ENCODE assay signal across 29 mouse cellular contexts in genomic region chr11:90132579-90132978, GRCm38 (mm10). TPM values are rescaled to one million over a fixed set of nuclear protein-coding genes. Genes with fewer than 3 reads are reported as not detected.
A peak's percentile ranks its signal among the peaks of the same experiment; 100 is the strongest.
DNase-seq lines count a peak whose midpoint lies in the region; ATAC-seq lines count a peak whose summit lies in the region.
"Had no signal": no experiment of that assay in that cellular context is flagged by ENCODE, and none has a peak within 500 bp of the region (broad histone marks: within the 10 kb centered on the region; RNA-seq: fewer than 3 reads in every experiment).

No protein-coding gene starts in this region.

- DNase-seq in adrenal gland, postnatal 14 days = peak; percentile 44
- DNase-seq in adrenal gland, postnatal 4 days (ENCODE audit: low spot score in 2 of 2) = no peak
- DNase-seq in liver = no peak
- DNase-seq in fat pad, adult 2 months (ENCODE audit: extremely low read depth, low read depth, low spot score) = peak; percentile 55
- peak; percentile 53 for DNase-seq in lung, postnatal 36 days
- no peak for DNase-seq in right cerebral cortex, postnatal 10 days (ENCODE audit: low spot score in 2 of 2)
- DNase-seq in frontal cortex, postnatal 25 days (ENCODE audit: low spot score in 2 of 2) = no peak
- DNase-seq: B cell, adult 2 months; cerebellum, adult 18-20 months; cerebellum, postnatal 14 days; gastrocnemius, adult 2 months; kidney, adult 9 months; kidney, postnatal 14 days; layer of hippocampus, postnatal 36 days; thymus, adult 2 months; thymus, postnatal 4 days had no signal

- H3K9me3 ChIP-seq in liver, embryonic 16.5 days (replicated peaks; ENCODE audit: control insufficient read depth, low read length) = no peaks in the 10 kb centered on the region
- H3K9me3 ChIP-seq: forebrain, embryonic 12.5 days had no signal

- H3K4me1 ChIP-seq in liver, embryonic 16.5 days (ENCODE audit: control insufficient read depth, low read depth, low read length) = no peaks in the 10 kb centered on the region

- H3K36me3 ChIP-seq in liver, embryonic 16.5 days (ENCODE audit: control insufficient read depth, insufficient read depth) = no peaks in the 10 kb centered on the region
- H3K36me3 ChIP-seq: forebrain, embryonic 12.5 days; G1E had no signal

- ATAC-seq in liver, embryonic 16.5 days (ENCODE audit: low read depth) = peak; percentile 39; the same call in 1 of the 2 replicates
- ATAC-seq: hindbrain, postnatal 0 days; intestine, embryonic 16.5 days; Patski had no signal

- 42% methylated on average over 5 of the region's 5 CpGs for WGBS in liver, embryonic 16.5 days (ENCODE audit: insufficient replicate concordance)

- no peak overlapping the region for H3K27ac ChIP-seq in liver, embryonic 16.5 days (ENCODE audit: low read length)
- H3K27ac ChIP-seq: forebrain, embryonic 12.5 days; gastrocnemius, adult 2 months; heart, adult 2 months; hindbrain, postnatal 0 days; layer of hippocampus, adult 2 months; liver, embryonic 14.5 days; macrophage; stomach, postnatal 0 days had no signal

- H3K4me2 ChIP-seq in liver, embryonic 16.5 days (ENCODE audit: low read depth, low read length) = no peak overlapping the region
- H3K4me2 ChIP-seq: forebrain, embryonic 12.5 days; midbrain, embryonic 11.5 days had no signal

- H3K4me3 ChIP-seq in liver, embryonic 16.5 days (ENCODE audit: low read depth, low read length) = no peak overlapping the region
- H3K4me3 ChIP-seq: forebrain, embryonic 12.5 days; gastrocnemius, adult 2 months; heart, adult 2 months; layer of hippocampus, adult 2 months had no signal

- no peaks in the 10 kb centered on the region for H3K27me3 ChIP-seq in liver, embryonic 16.5 days (ENCODE audit: control insufficient read depth, insufficient read depth, low read depth, low read length)
- H3K27me3 ChIP-seq: CH12.LX had no signal

- no peak overlapping the region for H3K9ac ChIP-seq in liver, embryonic 16.5 days (ENCODE audit: low read depth, low read length)
- H3K9ac ChIP-seq: forebrain, embryonic 12.5 days; liver, embryonic 14.5 days had no signal

RNA-seq across cellular contexts. Expression of gene Gm45716, which starts 54.9 kb away (rescaled TPM):
- 2.9 and 3.5 TPM in 2 replicates for total RNA-seq in adrenal gland, postnatal 14 days (2021)
- 1 to 10 TPM; 3.9 to 4.9 TPM for total RNA-seq in adrenal gland, postnatal 4 days (2021)
- polyA plus RNA-seq in liver, embryonic 16.5 days (2015; fragmentation: Nextera tagmentation; extraction: Ambion mirVana) = 3.8 TPM in 2 replicates

Comparison
In these comparisons a context has a peak if more than half of its experiments do, and no peak if none do; other contexts are left out.
1. DNase-seq: peak in adrenal gland, postnatal 14 days (single experiment), fat pad, adult 2 months (single experiment) and lung, postnatal 36 days (single experiment); none in adrenal gland, postnatal 4 days (0 of 2), liver (single experiment), right cerebral cortex, postnatal 10 days (0 of 2) and frontal cortex, postnatal 25 days (0 of 2).